Mouse (Mus musculus) MEL (cell line): ENCODE data around the gene Kansl2.

Experiments
- CTCF ChIP-seq, 3 experiments: IDR thresholded peaks in 2 of 3; conservative IDR thresholded peaks in 1 of 3; 2 replicates each; pipeline ENCODE4 v1.5.1; 2011 to 2012; ENCODE audit warnings: low read length in 3 of 3, low read depth in 2 of 3, mild to moderate bottlenecking in 2 of 3, improper control_type of control experiment in 1 of 3, inconsistent platforms in 1 of 3, mixed read lengths in 1 of 3, moderate library complexity in 1 of 3; ENCODE audit not compliant: control insufficient read depth in 1 of 3, insufficient read depth in 1 of 3, poor library complexity in 1 of 3, severe bottlenecking in 1 of 3
- MAX ChIP-seq: IDR thresholded peaks from 2 replicates; pipeline ENCODE4 v1.6.1; 2011; ENCODE audit warnings: low read length, improper control_type of control experiment
- POLR2A ChIP-seq, 2 experiments: IDR thresholded peaks; 2 replicates each; pipeline ENCODE4 v1.6.1; 2011 to 2012; ENCODE audit warnings: low read length in 2 of 2, mild to moderate bottlenecking in 2 of 2, control low read depth in 1 of 2, improper control_type of control experiment in 1 of 2, low read depth in 1 of 2, moderate library complexity in 1 of 2; ENCODE audit not compliant: control insufficient read depth in 1 of 2, insufficient read depth in 1 of 2, poor library complexity in 1 of 2
- RAD21 ChIP-seq: IDR thresholded peaks from 2 replicates; pipeline ENCODE4 v1.6.1; 2011; ENCODE audit warnings: mild to moderate bottlenecking, low read depth, low read length, improper control_type of control experiment
- SIN3A ChIP-seq: IDR thresholded peaks from 2 replicates; pipeline ENCODE4 v1.6.1; 2012; ENCODE audit warnings: low read length, improper control_type of control experiment, inconsistent platforms
- TCF12 ChIP-seq: IDR thresholded peaks from 2 replicates; pipeline ENCODE4 v1.6.1; 2014; ENCODE audit warnings: low read depth, mild to moderate bottlenecking, inconsistent platforms, low read length, improper control_type of control experiment, moderate library complexity
- USF2 ChIP-seq, 2 experiments: IDR thresholded peaks; 2 replicates each; pipeline ENCODE4 v1.6.1; 2011 to 2012; ENCODE audit warnings: improper control_type of control experiment in 2 of 2, low read length in 2 of 2, borderline replicate concordance in 1 of 2, inconsistent platforms in 1 of 2, low read depth in 1 of 2, mild to moderate bottlenecking in 1 of 2; ENCODE audit not compliant: insufficient read depth in 1 of 2
- ZC3H11A ChIP-seq: IDR thresholded peaks from 2 replicates; pipeline ENCODE4 v1.6.1; 2012; ENCODE audit warnings: low read depth, mild to moderate bottlenecking, inconsistent platforms, low read length, improper control_type of control experiment

DNA sequence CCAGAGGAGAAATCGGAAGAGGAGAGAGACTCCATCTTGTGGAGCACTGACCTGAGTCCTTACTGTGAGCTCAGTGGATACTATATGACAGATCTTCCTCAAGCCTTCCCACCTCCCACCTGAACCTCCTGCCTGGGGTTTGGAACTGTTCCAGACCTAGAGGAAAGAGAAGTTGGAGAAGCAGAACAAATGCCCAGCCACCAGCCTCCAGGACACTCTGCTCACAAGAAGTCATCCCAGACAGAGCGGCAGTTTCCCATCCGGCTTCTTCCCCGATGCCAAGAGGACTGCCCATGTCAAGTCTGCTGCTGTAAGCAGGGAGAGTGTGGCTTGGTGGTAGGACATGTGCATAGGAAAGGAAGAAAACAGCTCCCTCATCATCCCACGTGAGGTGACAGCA lies 57.8 kb downstream of the Kansl2 start:
- TF ChIP-seq MAX (no peak), TCF12 (no peak), ZC3H11A (no peak), CTCF (IDR thresholded peaks at IDR 0.05 in 2 of 3, conservative IDR thresholded peaks at IDR 0.05 in 1 of 3; ENCODE audit: control insufficient read depth in 1 of 3, insufficient read depth in 1 of 3, low read depth in 2 of 3, low read length in 3 of 3, poor library complexity in 1 of 3, severe bottlenecking in 1 of 3) (no peak), SIN3A (no peak), RAD21 (no peak), POLR2A (IDR thresholded peaks at IDR 0.05; ENCODE audit: control insufficient read depth in 1 of 2, insufficient read depth in 1 of 2, low read depth in 1 of 2, low read length in 2 of 2, poor library complexity in 1 of 2) (no peak), USF2 (IDR thresholded peaks at IDR 0.05; ENCODE audit: borderline replicate concordance in 1 of 2, insufficient read depth in 1 of 2, low read depth in 1 of 2, low read length in 2 of 2) (no peak)
